Mouse (Mus musculus): Measurements from ENCODE around the gene St3gal4. TPM values are rescaled to one million over a fixed set of nuclear protein-coding genes. Genes with fewer than 3 reads are reported as not detected.
A peak's percentile ranks its signal among the peaks of the same experiment; 100 is the strongest.

The St3gal4 gene
- total and polyA plus RNA-seq, 3 experiments: 54.2 to 56.3 TPM; not detected in 1

GRCm38 (mm10) chr9:35110567-35110966 lies 8.5 kb downstream of the St3gal4 start:
- H3K27me3 ChIP-seq (ENCODE audit: control insufficient read depth in 1 of 2, insufficient read depth in 2 of 2, low read length in 2 of 2): no peaks in the 10 kb centered on the region
- no peaks in the 10 kb centered on the region for H3K9me3 ChIP-seq (replicated peaks; ENCODE audit: insufficient read depth, low read length)
- no peak overlapping the region for H3K27ac ChIP-seq (ENCODE audit: control insufficient read depth, low read depth, low read length)
- DNase-seq (ENCODE audit: low read depth, low spot score): no peak
- TF ChIP-seq MYB (IDR thresholded peaks at IDR 0.05; ENCODE audit: low read depth, low read length) (no peak), ZC3H11A (IDR thresholded peaks at IDR 0.05; ENCODE audit: low read depth, low read length) (no peak), ZNF384 (IDR thresholded peaks at IDR 0.05; ENCODE audit: low read depth, low read length) (no peak), MEF2A (IDR thresholded peaks at IDR 0.05; ENCODE audit: extremely low read depth, insufficient replicate concordance, low read depth, low read length, poor library complexity, severe bottlenecking) (no peak), RCOR1 (IDR thresholded peaks at IDR 0.05; ENCODE audit: low read depth, low read length) (no peak), USF1 (IDR thresholded peaks at IDR 0.05; ENCODE audit: low read depth, low read length) (no peak), HCFC1 (IDR thresholded peaks at IDR 0.05; ENCODE audit: low read depth, low read length) (no peak), KAT2A (conservative IDR thresholded peaks at IDR 0.05; ENCODE audit: low read depth, low read length) (no peak), ZMIZ1 (IDR thresholded peaks at IDR 0.05; ENCODE audit: low read depth, low read length) (no peak), CHD1 (IDR thresholded peaks at IDR 0.05; ENCODE audit: low read depth, low read length) (no peak), CHD2 (IDR thresholded peaks at IDR 0.05; ENCODE audit: low read length) (no peak), CTCF (IDR thresholded peaks at IDR 0.05 in 2 of 3, conservative IDR thresholded peaks at IDR 0.05 in 1 of 3; ENCODE audit: control insufficient read depth in 1 of 3, insufficient read depth in 1 of 3, low read depth in 2 of 3, low read length in 3 of 3, poor library complexity in 1 of 3, severe bottlenecking in 1 of 3) (no peak), MAFK (IDR thresholded peaks at IDR 0.05; ENCODE audit: borderline replicate concordance, low read depth, low read length) (no peak), USF2 (IDR thresholded peaks at IDR 0.05; ENCODE audit: borderline replicate concordance in 1 of 2, insufficient read depth in 1 of 2, low read depth in 1 of 2, low read length in 2 of 2) (no peak), POLR2AphosphoS5 (IDR thresholded peaks at IDR 0.05; ENCODE audit: borderline replicate concordance, low read depth, low read length) (no peak), POLR2A (IDR thresholded peaks at IDR 0.05; ENCODE audit: control insufficient read depth in 1 of 2, insufficient read depth in 1 of 2, low read depth in 1 of 2, low read length in 2 of 2, poor library complexity in 1 of 2) (no peak)
- peaks cover 0 to 23% of the 10 kb centered on the region in 2 experiments; a peak in 2 of 4 replicates for H3K36me3 ChIP-seq (ENCODE audit: control insufficient read depth in 1 of 2, insufficient read depth in 2 of 2, low read length in 2 of 2)
- peaks cover 8 to 36% of the 10 kb centered on the region in 2 experiments for H3K4me1 ChIP-seq (ENCODE audit: control insufficient read depth in 1 of 2, insufficient read depth in 2 of 2, low read length in 2 of 2)
- H3K4me3 ChIP-seq (ENCODE audit: control insufficient read depth in 1 of 2, insufficient read depth in 1 of 2, low read depth in 2 of 2, low read length in 2 of 2): no peak overlapping the region
- no peak overlapping the region for H3K9ac ChIP-seq (ENCODE audit: control insufficient read depth, low read depth, low read length, poor library complexity, severe bottlenecking)
- peaks cover 72% of the 10 kb centered on the region for H3K79me2 ChIP-seq (ENCODE audit: control insufficient read depth, insufficient read depth, low read length, poor library complexity)

GRCm38 (mm10) chr9:35110051-35110450 lies 9.0 kb downstream of the St3gal4 start:
- Histone ChIP-seq H3K36me3 (ENCODE audit: control insufficient read depth in 1 of 2, insufficient read depth in 2 of 2, low read length in 2 of 2) (peaks cover 0 to 25% of the 10 kb centered on the region in 2 experiments; a peak in 2 of 4 replicates), H3K9ac (ENCODE audit: control insufficient read depth, low read depth, low read length, poor library complexity, severe bottlenecking) (no peak overlapping the region), H3K4me1 (ENCODE audit: control insufficient read depth in 1 of 2, insufficient read depth in 2 of 2, low read length in 2 of 2) (peaks cover 12 to 36% of the 10 kb centered on the region in 2 experiments)

More at GRCm38 (mm10) chr9:35110051-35110450, 9.0 kb downstream of the St3gal4 start:
- H3K27ac ChIP-seq (ENCODE audit: control insufficient read depth, low read depth, low read length): no peak overlapping the region
- H3K79me2 ChIP-seq (ENCODE audit: control insufficient read depth, insufficient read depth, low read length, poor library complexity): peaks cover 70% of the 10 kb centered on the region
- no peak overlapping the region for H3K4me3 ChIP-seq (ENCODE audit: control insufficient read depth in 1 of 2, insufficient read depth in 1 of 2, low read depth in 2 of 2, low read length in 2 of 2)
- no peaks in the 10 kb centered on the region for H3K9me3 ChIP-seq (replicated peaks; ENCODE audit: insufficient read depth, low read length)
- DNase-seq (ENCODE audit: low read depth, low spot score): no peak
- TF ChIP-seq ZMIZ1 (IDR thresholded peaks at IDR 0.05; ENCODE audit: low read depth, low read length) (no peak), EP300 (IDR thresholded peaks at IDR 0.05; ENCODE audit: low read depth in 1 of 2, low read length in 2 of 2) (0 out of 4 replicates have a peak, but pooled peaks of 1 of the 2 experiments have one; percentile 34), TCF12 (IDR thresholded peaks at IDR 0.05; ENCODE audit: low read depth, low read length) (peak; percentile 58; the same call in 1 of the 2 replicates)
- H3K27me3 ChIP-seq (ENCODE audit: control insufficient read depth in 1 of 2, insufficient read depth in 2 of 2, low read length in 2 of 2): no peaks in the 10 kb centered on the region

All from MEL (cell line).